Mouse (Mus musculus): ENCODE data around the gene Pou3f3. TPM values are rescaled to one million over a fixed set of nuclear protein-coding genes. Genes with fewer than 3 reads are reported as not detected.

Gene Pou3f3
- 0.04 and 0.19 TPM in 2 replicates for polyA plus RNA-seq (2014; fragmentation: Nextera tagmentation; extraction: Ambion mirVana)

DNA sequence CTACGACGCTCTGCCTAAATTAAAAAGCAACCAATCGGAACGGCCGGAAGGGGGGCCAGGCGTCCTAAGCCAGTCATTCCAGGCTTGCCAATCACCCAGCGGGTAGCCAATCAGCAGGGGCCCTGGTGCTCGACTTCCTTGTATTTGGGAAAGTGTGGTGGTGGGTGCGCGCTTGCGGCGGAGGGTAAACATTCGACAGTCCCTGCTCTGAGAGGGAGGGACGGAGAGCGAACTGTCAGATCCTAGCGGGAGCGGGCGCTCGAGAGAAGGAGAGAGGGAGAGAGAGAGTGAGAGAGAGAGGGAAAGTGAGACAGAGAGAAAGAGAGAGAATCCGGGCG is at the start of gene Pou3f3:
Gene Pou3f3 (plus strand): TSS at position 191 of the 338 bp plus-strand sequence.
- Histone ChIP-seq H3K9ac (ENCODE audit: low read length) (peak within 1 kb of the TSS; percentile 43; the same call in 1 of the 2 replicates), H3K27me3 (ENCODE audit: control insufficient read depth, insufficient read depth, low read length) (peaks cover 62% of the 10 kb centered on the region), H3K4me1 (ENCODE audit: control insufficient read depth, insufficient read depth, low read length) (peaks cover 11% of the 10 kb centered on the region; the same call in 1 of the 2 replicates), H3K9me3 (ENCODE audit: control insufficient read depth, low read length) (no peaks in the 10 kb centered on the region), H3K27ac (replicated peaks; ENCODE audit: low read depth, low read length) (no peak within 1 kb of the TSS), H3K36me3 (ENCODE audit: control insufficient read depth, insufficient read depth, low read length) (no peaks in the 10 kb centered on the region), H3K4me3 (ENCODE audit: low read depth, low read length) (peak within 1 kb of the TSS; percentile 34), H3K4me2 (ENCODE audit: low read depth, severe bottlenecking) (peak within 1 kb of the TSS; percentile 83)
- WGBS, result 0% methylated on average over 21 of the region's 21 CpGs
- peak; percentile 88 for DNase-seq (ENCODE audit: low spot score)
- ATAC-seq (ENCODE audit: insufficient number of reproducible peaks, low FRiP score, low TSS enrichment, low read depth), result peak; percentile 76; the same call in 1 of the 2 replicates

- Histone ChIP-seq H3K4me3 (ENCODE audit: low read depth, low read length) (no peak overlapping the region), H3K9me3 (ENCODE audit: control insufficient read depth, low read length) (no peaks in the 10 kb centered on the region), H3K27me3 (ENCODE audit: control insufficient read depth, insufficient read depth, low read length) (no peaks in the 10 kb centered on the region), H3K27ac (replicated peaks; ENCODE audit: low read depth, low read length) (no peak overlapping the region), H3K9ac (ENCODE audit: low read length) (no peak overlapping the region), H3K4me2 (ENCODE audit: low read depth, severe bottlenecking) (no peak overlapping the region), H3K4me1 (ENCODE audit: control insufficient read depth, insufficient read depth, low read length) (no peaks in the 10 kb centered on the region), H3K36me3 (ENCODE audit: control insufficient read depth, insufficient read depth, low read length) (no peaks in the 10 kb centered on the region)
- DNase-seq (ENCODE audit: low spot score) (no peak), ATAC-seq (ENCODE audit: insufficient number of reproducible peaks, low FRiP score, low TSS enrichment, low read depth) (no peak)
- 78% methylated on average over 9 of the region's 9 CpGs for WGBS
These were observed 47.1 kb upstream of the Pou3f3 start for GRCm38 (mm10) chr1:42648366-42648935.

DNA sequence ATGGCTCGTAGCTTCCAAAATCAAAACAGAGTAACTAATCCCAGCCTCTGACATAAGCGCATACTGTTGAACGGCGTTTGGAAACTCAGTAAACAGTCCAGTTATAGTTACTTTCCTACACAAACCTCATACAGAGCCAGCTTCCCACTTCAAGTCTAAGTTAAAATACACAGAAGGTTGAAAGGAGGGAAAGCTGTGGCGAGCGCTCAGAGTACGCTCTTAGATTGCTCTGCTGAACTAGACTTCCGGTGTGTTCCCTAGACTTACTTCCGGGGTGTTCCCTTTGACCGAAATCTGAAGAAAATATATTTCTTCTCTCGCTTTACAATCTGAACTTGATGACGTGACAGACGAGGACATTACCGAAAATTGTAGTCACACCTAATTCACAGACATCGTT is 44.1 kb upstream of the Pou3f3 start:
- H3K36me3 ChIP-seq (ENCODE audit: control insufficient read depth, insufficient read depth, low read length), result no peaks in the 10 kb centered on the region
- H3K9ac ChIP-seq (ENCODE audit: low read length), result no peak overlapping the region
- 79% methylated on average over 15 of the region's 15 CpGs for WGBS
- no peak overlapping the region for H3K4me2 ChIP-seq (ENCODE audit: low read depth, severe bottlenecking)
- DNase-seq (ENCODE audit: low spot score) (no peak), ATAC-seq (ENCODE audit: insufficient number of reproducible peaks, low FRiP score, low TSS enrichment, low read depth) (no peak)
- H3K27ac ChIP-seq (replicated peaks; ENCODE audit: low read depth, low read length), result no peak overlapping the region
- no peaks in the 10 kb centered on the region for H3K9me3 ChIP-seq (ENCODE audit: control insufficient read depth, low read length)
- H3K4me3 ChIP-seq (ENCODE audit: low read depth, low read length), result no peak overlapping the region
- no peaks in the 10 kb centered on the region for H3K27me3 ChIP-seq (ENCODE audit: control insufficient read depth, insufficient read depth, low read length)
- H3K4me1 ChIP-seq (ENCODE audit: control insufficient read depth, insufficient read depth, low read length), result no peaks in the 10 kb centered on the region

GRCm38 (mm10) chr1:42667546-42667945 is 28.0 kb upstream of the Pou3f3 start:
- no peak overlapping the region for H3K4me2 ChIP-seq (ENCODE audit: low read depth, severe bottlenecking)
- H3K4me1 ChIP-seq (ENCODE audit: control insufficient read depth, insufficient read depth, low read length), result no peaks in the 10 kb centered on the region
- no peak overlapping the region for H3K4me3 ChIP-seq (ENCODE audit: low read depth, low read length)
- no peaks in the 10 kb centered on the region for H3K36me3 ChIP-seq (ENCODE audit: control insufficient read depth, insufficient read depth, low read length)
- DNase-seq (ENCODE audit: low spot score) (no peak), ATAC-seq (ENCODE audit: insufficient number of reproducible peaks, low FRiP score, low TSS enrichment, low read depth) (no peak)
- H3K27ac ChIP-seq (replicated peaks; ENCODE audit: low read depth, low read length), result no peak overlapping the region
- no peak overlapping the region for H3K9ac ChIP-seq (ENCODE audit: low read length)
- no peaks in the 10 kb centered on the region for H3K27me3 ChIP-seq (ENCODE audit: control insufficient read depth, insufficient read depth, low read length)
- no peaks in the 10 kb centered on the region for H3K9me3 ChIP-seq (ENCODE audit: control insufficient read depth, low read length)
- 65% methylated on average over 1 of the region's 1 CpGs for WGBS

DNA sequence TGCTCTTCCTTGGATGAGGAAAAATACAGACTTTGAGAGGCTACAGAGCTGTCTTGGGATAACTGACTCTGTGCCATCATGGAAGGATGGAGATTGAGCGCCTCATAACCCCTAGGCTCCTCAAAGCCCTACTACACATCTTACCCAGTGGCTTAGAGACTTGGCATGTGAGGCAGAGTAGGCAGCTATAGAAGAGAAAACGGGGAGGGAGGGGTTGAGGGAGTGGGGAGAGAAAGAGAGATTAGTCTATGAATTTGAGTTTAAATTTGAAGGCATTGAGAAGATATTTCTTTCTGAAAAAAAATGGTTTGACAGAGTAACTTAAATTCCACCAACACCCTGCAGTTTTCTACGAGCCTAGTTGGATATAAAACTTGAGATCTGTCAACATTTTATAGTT is 14.9 kb upstream of the Pou3f3 start:
- Histone ChIP-seq H3K4me2 (ENCODE audit: low read depth, severe bottlenecking) (no peak overlapping the region), H3K4me3 (ENCODE audit: low read depth, low read length) (no peak overlapping the region), H3K9me3 (ENCODE audit: control insufficient read depth, low read length) (no peaks in the 10 kb centered on the region), H3K36me3 (ENCODE audit: control insufficient read depth, insufficient read depth, low read length) (no peaks in the 10 kb centered on the region), H3K9ac (ENCODE audit: low read length) (no peak overlapping the region), H3K27ac (replicated peaks; ENCODE audit: low read depth, low read length) (no peak overlapping the region), H3K27me3 (ENCODE audit: control insufficient read depth, insufficient read depth, low read length) (peaks cover 16% of the 10 kb centered on the region), H3K4me1 (ENCODE audit: control insufficient read depth, insufficient read depth, low read length) (0 out of 2 replicates have a peak, but pooled peaks cover 7% of the 10 kb centered on the region)
- DNase-seq (ENCODE audit: low spot score) (no peak), ATAC-seq (ENCODE audit: insufficient number of reproducible peaks, low FRiP score, low TSS enrichment, low read depth) (no peak)
- 70% methylated on average over 3 of the region's 3 CpGs for WGBS

DNA sequence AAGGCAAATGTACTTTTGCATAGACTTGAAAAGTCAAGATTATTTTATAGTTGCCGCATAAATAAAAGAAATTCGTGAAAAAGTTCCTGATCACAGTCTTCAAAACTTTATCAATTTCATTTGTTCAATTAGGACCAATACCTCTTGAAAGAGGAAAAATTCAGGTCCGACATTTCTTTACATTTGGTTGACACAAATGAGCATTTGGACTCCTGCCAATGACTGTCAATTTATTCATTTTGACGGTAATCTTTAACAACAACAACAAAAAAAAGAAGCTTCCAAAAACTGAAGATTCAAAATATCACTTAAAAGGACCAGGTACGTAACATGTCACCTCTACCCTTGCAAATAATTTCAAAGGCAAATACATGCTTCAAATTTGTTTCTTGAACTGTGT is 13.8 kb upstream of the Pou3f3 start:
- Histone ChIP-seq H3K4me2 (ENCODE audit: low read depth, severe bottlenecking) (no peak overlapping the region), H3K4me1 (ENCODE audit: control insufficient read depth, insufficient read depth, low read length) (0 out of 2 replicates have a peak, but pooled peaks cover 7% of the 10 kb centered on the region), H3K27me3 (ENCODE audit: control insufficient read depth, insufficient read depth, low read length) (peaks cover 22% of the 10 kb centered on the region), H3K4me3 (ENCODE audit: low read depth, low read length) (no peak overlapping the region), H3K9me3 (ENCODE audit: control insufficient read depth, low read length) (no peaks in the 10 kb centered on the region; the same call in 1 of the 2 replicates), H3K9ac (ENCODE audit: low read length) (no peak overlapping the region), H3K36me3 (ENCODE audit: control insufficient read depth, insufficient read depth, low read length) (no peaks in the 10 kb centered on the region), H3K27ac (replicated peaks; ENCODE audit: low read depth, low read length) (no peak overlapping the region)
- WGBS, result 81% methylated on average over 5 of the region's 5 CpGs
- DNase-seq (ENCODE audit: low spot score) (no peak), ATAC-seq (ENCODE audit: insufficient number of reproducible peaks, low FRiP score, low TSS enrichment, low read depth) (no peak)

DNA sequence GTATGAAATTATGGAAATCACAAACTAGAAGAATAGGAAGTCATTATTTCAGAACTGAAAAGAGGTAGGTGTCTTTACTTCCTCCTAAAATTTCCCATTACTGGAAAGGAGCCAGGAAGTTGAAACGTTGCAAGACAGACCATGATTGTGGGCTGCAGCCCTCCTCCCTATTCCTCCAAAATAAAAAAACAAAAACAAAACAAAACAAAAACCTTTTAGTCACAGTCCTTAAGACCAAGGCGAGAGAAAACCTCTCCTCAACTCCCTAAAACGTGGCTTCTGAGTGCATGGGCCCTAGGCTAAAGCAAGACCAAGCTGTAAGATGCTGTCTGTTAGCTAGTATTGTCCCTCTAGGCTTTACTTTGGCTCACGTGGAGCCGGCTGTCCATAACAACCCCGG is 11.7 kb upstream of the Pou3f3 start:
- H3K27ac ChIP-seq (replicated peaks; ENCODE audit: low read depth, low read length), result no peak overlapping the region
- H3K4me2 ChIP-seq (ENCODE audit: low read depth, severe bottlenecking), result peak overlapping the region; percentile 88
- no peaks in the 10 kb centered on the region; the same call in 1 of the 2 replicates for H3K9me3 ChIP-seq (ENCODE audit: control insufficient read depth, low read length)
- WGBS, result 2% methylated on average over 6 of the region's 6 CpGs
- no peak for DNase-seq (ENCODE audit: low spot score)
- ATAC-seq (ENCODE audit: insufficient number of reproducible peaks, low FRiP score, low TSS enrichment, low read depth), result no peak
- no peak overlapping the region for H3K9ac ChIP-seq (ENCODE audit: low read length)
- no peak overlapping the region; the same call in 1 of the 2 replicates for H3K4me3 ChIP-seq (ENCODE audit: low read depth, low read length)
- H3K4me1 ChIP-seq (ENCODE audit: control insufficient read depth, insufficient read depth, low read length), result peaks cover 7% of the 10 kb centered on the region; the same call in 1 of the 2 replicates
- peaks cover 36% of the 10 kb centered on the region for H3K27me3 ChIP-seq (ENCODE audit: control insufficient read depth, insufficient read depth, low read length)
- H3K36me3 ChIP-seq (ENCODE audit: control insufficient read depth, insufficient read depth, low read length), result no peaks in the 10 kb centered on the region

GRCm38 (mm10) chr1:42684345-42684744 is 11.2 kb upstream of the Pou3f3 start:
- Histone ChIP-seq H3K4me2 (ENCODE audit: low read depth, severe bottlenecking) (peak overlapping the region; percentile 88), H3K27ac (replicated peaks; ENCODE audit: low read depth, low read length) (no peak overlapping the region), H3K9ac (ENCODE audit: low read length) (peak overlapping the region; percentile 57), H3K36me3 (ENCODE audit: control insufficient read depth, insufficient read depth, low read length) (no peaks in the 10 kb centered on the region), H3K27me3 (ENCODE audit: control insufficient read depth, insufficient read depth, low read length) (peaks cover 41% of the 10 kb centered on the region), H3K9me3 (ENCODE audit: control insufficient read depth, low read length) (no peaks in the 10 kb centered on the region; the same call in 1 of the 2 replicates), H3K4me1 (ENCODE audit: control insufficient read depth, insufficient read depth, low read length) (peaks cover 7% of the 10 kb centered on the region; the same call in 1 of the 2 replicates), H3K4me3 (ENCODE audit: low read depth, low read length) (peak overlapping the region; percentile 37)
- WGBS, result under 1% methylated on average over 27 of the region's 27 CpGs
- DNase-seq (ENCODE audit: low spot score) (no peak), ATAC-seq (ENCODE audit: insufficient number of reproducible peaks, low FRiP score, low TSS enrichment, low read depth) (peak; percentile 58)

Data from limb, embryonic 11.5 days (tissue).